Mouse (Mus musculus): ENCODE results near the gene Tpm3.
"Not testable (repeated sequence)": the region's sequence is repeated elsewhere in the genome, so short reads cannot be mapped to it uniquely, and the experiment has no call there.

Gene Tpm3

GRCm38 (mm10) chr3:90083698-90084324 is 11.4 kb downstream of the Tpm3 start:
- DNase-seq (ENCODE audit: low read depth, low spot score), result no peak

DNA sequence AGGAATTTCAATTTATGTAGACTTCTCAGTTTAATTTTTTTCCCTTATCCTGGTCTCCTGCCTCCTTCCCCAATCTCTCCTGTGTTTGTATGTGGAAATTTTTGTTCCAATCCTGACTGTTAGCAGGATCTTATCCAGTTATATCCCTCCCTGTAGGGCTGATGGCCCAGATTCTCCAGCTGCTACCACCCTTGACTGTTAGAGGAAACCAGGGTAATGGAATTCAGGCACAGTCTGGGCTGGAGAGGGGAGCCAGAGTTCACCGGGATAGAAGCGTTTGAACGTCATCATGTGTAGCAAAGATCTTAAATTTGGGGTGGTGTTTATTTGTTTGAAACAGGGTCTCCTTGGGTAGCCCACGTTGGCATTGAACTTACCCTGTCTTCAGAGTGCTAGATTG is 12.3 kb downstream of the Tpm3 start:
- no peak for DNase-seq (ENCODE audit: low read depth, low spot score)

GRCm38 (mm10) chr3:90085281-90085680 is 12.8 kb downstream of the Tpm3 start:
- no peak for DNase-seq (ENCODE audit: low read depth, low spot score)

- no peak for DNase-seq (ENCODE audit: low read depth, low spot score)
Observed at GRCm38 (mm10) chr3:90086068-90086467, 13.6 kb downstream of the Tpm3 start.

DNA sequence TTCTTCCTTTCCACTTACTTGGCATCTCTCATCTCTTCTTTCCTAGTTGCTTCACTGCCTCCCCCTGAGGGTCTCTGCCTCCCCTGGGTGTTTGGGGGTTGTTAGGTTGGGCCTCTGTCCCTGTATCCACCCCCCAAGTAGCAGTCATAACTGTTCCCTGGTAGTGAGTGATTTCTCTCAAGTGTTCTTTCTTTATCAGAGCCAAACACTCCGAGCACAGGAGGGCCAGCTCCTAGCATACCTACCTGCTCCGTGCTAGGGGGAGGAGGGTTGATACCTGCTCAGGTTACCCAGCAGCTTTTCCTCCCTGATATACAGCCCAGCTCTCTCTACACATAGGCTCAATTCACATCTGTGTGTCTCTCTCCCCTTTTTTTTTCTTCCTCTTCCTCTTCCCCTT is 16.2 kb downstream of the Tpm3 start:
- DNase-seq (ENCODE audit: low read depth, low spot score), result no peak

DNA sequence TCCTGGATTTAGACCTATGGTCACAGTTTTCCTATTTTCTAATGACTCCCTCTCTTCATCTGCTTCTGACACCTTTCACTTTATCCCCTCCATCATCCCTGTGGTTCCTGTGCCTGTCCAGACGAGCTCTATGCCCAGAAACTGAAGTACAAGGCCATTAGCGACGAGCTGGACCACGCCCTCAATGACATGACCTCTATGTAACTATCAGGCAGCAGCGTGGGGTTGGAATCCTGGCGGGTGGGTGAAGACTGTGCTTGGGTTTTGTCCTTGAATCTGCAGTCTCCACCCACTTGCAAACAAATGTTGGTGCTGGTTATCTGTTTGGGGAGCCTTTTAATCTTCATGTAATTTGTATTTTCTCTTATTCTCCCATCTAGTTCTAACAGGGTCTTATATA is 18.4 kb downstream of the Tpm3 start:
- DNase-seq (ENCODE audit: low read depth, low spot score), result no peak

DNA sequence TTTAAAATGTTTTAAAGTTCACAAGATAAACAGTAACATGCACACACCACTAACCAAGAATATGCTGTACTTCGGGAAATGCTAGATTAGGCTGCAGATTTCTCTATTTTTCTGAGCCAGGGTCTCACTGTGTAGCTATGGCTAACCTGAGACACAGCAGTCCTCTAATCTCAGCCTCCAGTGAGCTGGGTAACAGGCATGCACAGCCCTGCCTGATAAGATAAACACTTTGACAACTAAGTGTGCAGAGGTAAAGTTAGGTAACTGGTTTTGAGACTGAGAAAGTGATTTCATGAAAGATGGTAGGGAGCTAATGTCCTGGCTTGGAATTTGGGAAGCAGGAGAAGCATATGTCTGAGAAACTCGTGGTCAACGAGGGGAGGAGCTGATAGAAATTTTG is 22.0 kb downstream of the Tpm3 start:
- no peak for DNase-seq (ENCODE audit: low read depth, low spot score)

DNA sequence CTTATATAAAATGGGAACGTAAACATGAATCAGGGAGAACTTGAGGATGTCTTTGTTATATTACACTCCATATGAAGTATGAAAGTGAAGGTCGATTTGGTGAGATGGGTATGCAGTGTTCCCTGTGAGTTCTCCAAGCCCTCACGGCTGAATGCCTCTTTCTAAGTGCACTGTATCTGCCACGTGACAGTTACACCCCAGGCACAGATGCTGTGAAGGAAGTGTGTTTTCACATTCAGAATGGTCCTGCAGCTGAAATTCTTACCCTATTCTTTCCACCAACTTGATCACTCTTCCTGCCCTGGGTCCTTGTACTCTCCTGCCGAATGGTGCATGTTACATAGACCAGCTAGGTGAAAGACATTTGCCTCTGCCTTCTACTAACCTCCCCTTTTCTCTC is 25.5 kb downstream of the Tpm3 start:
- no peak for DNase-seq (ENCODE audit: low read depth, low spot score)

- DNase-seq (ENCODE audit: low read depth, low spot score), result no peak
Observed at GRCm38 (mm10) chr3:90101010-90101409, 28.6 kb downstream of the Tpm3 start.

GRCm38 (mm10) chr3:90101673-90102072 is 29.2 kb downstream of the Tpm3 start:
- no peak for DNase-seq (ENCODE audit: low read depth, low spot score)

- no peak for DNase-seq (ENCODE audit: low read depth, low spot score)
Observed at GRCm38 (mm10) chr3:90102239-90102638, 29.8 kb downstream of the Tpm3 start.

GRCm38 (mm10) chr3:90103176-90103575 is 30.7 kb downstream of the Tpm3 start:
- DNase-seq (ENCODE audit: low read depth, low spot score), result no peak

GRCm38 (mm10) chr3:90103938-90104337 is 31.5 kb downstream of the Tpm3 start, which contains the start of gene Nup210l:
Gene Nup210l (plus strand): TSS chr3:90104132.
- no peak for DNase-seq (ENCODE audit: low read depth, low spot score)

DNA sequence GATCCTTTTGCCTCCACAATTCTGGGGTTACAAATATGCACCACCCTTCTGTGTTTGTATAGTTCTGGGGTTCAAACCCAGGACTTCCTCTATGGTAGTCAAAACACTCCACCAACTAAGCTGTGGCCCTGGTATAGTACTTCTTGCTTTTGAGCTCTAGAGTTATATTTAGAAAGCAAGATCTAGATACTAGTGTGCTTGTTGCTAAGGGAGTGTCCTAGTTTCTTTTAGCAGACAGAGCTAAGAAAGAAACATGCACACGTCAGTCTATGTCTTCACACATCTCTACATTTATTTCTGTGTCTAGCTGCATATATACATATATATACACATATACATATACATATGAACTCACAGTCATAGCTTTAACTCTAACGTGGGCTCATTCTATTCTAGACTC is 39.3 kb downstream of the Tpm3 start:
- DNase-seq (ENCODE audit: low read depth, low spot score), result peak; percentile 17

- DNase-seq (ENCODE audit: low read depth, low spot score), result no peak
Observed at GRCm38 (mm10) chr3:90114342-90114741, 41.9 kb downstream of the Tpm3 start.

DNA sequence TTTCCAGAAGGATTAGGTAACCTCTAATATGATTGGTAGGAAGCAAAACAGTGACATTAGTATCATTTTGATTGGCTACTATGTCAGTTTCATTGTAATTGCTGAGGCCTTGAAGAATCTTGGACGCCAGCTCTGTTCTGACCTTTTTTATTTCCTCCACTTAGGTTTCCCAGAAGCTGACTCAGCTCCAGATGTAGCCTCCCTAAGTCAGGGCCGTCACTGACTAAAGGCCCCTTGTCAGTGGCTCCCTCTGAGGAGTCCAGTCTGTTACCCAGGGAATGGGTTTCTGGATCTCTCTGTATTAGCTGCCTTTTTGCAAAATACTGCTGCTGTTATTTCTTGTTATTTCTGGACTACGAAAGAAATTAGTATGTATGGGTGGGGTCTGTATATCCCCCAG is 43.1 kb downstream of the Tpm3 start:
- no peak for DNase-seq (ENCODE audit: low read depth, low spot score)

- peak; percentile 8 for DNase-seq (ENCODE audit: low read depth, low spot score)
Observed at GRCm38 (mm10) chr3:90118132-90118790, 45.8 kb downstream of the Tpm3 start.

- DNase-seq (ENCODE audit: low read depth, low spot score), result not testable (repeated sequence)
Observed at GRCm38 (mm10) chr3:90122036-90122435, 49.6 kb downstream of the Tpm3 start.

- DNase-seq (ENCODE audit: low read depth, low spot score), result peak; percentile 10
Observed at GRCm38 (mm10) chr3:90125710-90126109, 53.3 kb downstream of the Tpm3 start.

DNA sequence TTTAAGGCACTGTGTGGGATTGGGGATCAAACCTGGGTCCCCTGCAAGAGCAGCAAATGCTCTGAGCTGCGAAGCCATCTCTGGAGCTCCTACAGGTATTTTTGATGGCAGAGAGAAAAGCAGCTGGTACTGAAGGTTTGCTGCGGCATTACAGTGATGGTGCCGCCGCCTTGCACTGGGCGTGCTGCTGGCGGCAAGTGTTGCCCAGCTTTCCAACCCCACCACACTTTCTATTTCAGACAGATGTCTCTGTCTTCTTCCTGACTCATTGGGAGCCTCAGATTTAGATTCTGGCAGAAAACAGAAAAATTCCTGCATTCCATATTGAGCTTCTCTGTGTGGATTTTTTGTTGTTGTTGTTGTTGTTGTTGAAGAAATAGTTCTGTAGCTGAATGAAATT is 55.4 kb downstream of the Tpm3 start:
- no peak for DNase-seq (ENCODE audit: low read depth, low spot score)

GRCm38 (mm10) chr3:90132745-90133144 is 60.3 kb downstream of the Tpm3 start:
- no peak for DNase-seq (ENCODE audit: low read depth, low spot score)

- no peak for DNase-seq (ENCODE audit: low read depth, low spot score)
Observed at GRCm38 (mm10) chr3:90133331-90133730, 60.9 kb downstream of the Tpm3 start.

GRCm38 (mm10) chr3:90134483-90134882 is 62.0 kb downstream of the Tpm3 start:
- DNase-seq (ENCODE audit: low read depth, low spot score), result no peak

- DNase-seq (ENCODE audit: low read depth, low spot score), result no peak
Observed at GRCm38 (mm10) chr3:90134993-90135392, 62.5 kb downstream of the Tpm3 start.

Data from skeletal muscle tissue, adult 2 months (tissue).